Mouse (Mus musculus) gastrocnemius, adult 2 months (tissue): ENCODE measurements around the gene Atg10. TPM values are rescaled to one million over a fixed set of nuclear protein-coding genes. Genes with fewer than 3 reads are reported as not detected.
"Not testable (repeated sequence)": the region's sequence is repeated elsewhere in the genome, so short reads cannot be mapped to it uniquely, and the experiment has no call there.

Experiments
- DNase-seq: peaks from one replicate; pipeline ENCODE4 v3.0.0; 2022
- H3K27ac ChIP-seq: fragments of 200-600 bp; 2 replicates; pipeline ENCODE4 v1.8.1; 2022; ENCODE audit warnings: mild to moderate bottlenecking
- H3K4me3 ChIP-seq: fragments of 200-600 bp; 2 replicates; pipeline ENCODE4 v1.8.1; 2022; ENCODE audit warnings: mild to moderate bottlenecking, moderate library complexity
- CTCF ChIP-seq: fragments of 200-600 bp; IDR thresholded peaks from 2 replicates; pipeline ENCODE4 v1.8.1; 2022; ENCODE audit warnings: antibody characterized with exemption, mild to moderate bottlenecking, moderate library complexity
- intact Hi-C: fragments of 180-260 bp; cut with DNase I; formaldehyde crosslinking; loops from one replicate; pipeline ENCODE4 v1.15.1; 2025
- total RNA-seq, 2 experiments: library from RNA; stranded (reverse); gene quantifications; 2 replicates each; pipeline ENCODE4 v1.2.3; 2021

Atg10 gene
- total RNA-seq, 2 experiments from 2014 or later = 9.6 to 14.9 TPM

- H3K4me3 ChIP-seq = no peak overlapping the region
- DNase-seq = peak; percentile 71
- H3K27ac ChIP-seq = peak overlapping the region; percentile 20; the same call in 1 of the 2 replicates
- TF ChIP-seq CTCF = peak; percentile 85
- intact Hi-C loops = loop anchor here (2.0 to 10.0 kb wide), 4 partner anchors 163 to 707 kb away; partner anchors contain the start of genes Atg10 and Ssbp2
Observed at GRCm38 (mm10) chr13:90929847-90930246, 293.9 kb downstream of the Atg10 start.

DNA sequence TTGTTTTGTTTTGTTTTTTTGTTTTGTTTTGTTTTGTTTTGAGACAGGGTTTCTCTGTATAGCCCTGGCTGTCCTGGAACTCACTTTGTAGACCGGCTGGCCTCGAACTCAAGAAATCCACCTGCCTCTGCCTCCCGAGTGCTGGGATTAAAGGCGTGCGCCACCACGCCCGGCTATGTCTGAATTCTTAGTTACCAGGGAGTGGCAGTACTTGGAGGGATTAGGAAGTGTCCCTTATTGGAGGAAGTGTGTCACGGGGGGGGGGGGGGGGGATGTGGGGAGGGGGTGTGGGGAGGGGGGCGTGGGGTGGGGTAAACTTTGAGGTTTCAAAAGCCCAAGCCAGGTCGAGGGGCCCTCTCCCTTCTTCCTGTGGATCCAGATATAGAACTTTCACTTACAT, 295.5 kb downstream of the Atg10 start:
- intact Hi-C loops = loop anchor here (10.0 kb wide), 1 partner anchor 297 kb away; the partner anchor contains the start of gene Atg10
- not testable (repeated sequence) for DNase-seq, H3K4me3 ChIP-seq, H3K27ac ChIP-seq

GRCm38 (mm10) chr13:90926938-90927633, 296.7 kb downstream of the Atg10 start:
- intact Hi-C loops = loop anchor here (10.0 kb wide), 1 partner anchor 298 kb away; the partner anchor contains the start of gene Atg10
- Histone ChIP-seq H3K4me3 (no peak overlapping the region), H3K27ac (no peak overlapping the region)
- no peak for TF ChIP-seq CTCF
- no peak for DNase-seq

GRCm38 (mm10) chr13:90926125-90926765, 297.5 kb downstream of the Atg10 start:
- intact Hi-C loops = loop anchor here (10.0 kb wide), 1 partner anchor 299 kb away; the partner anchor contains the start of gene Atg10
- DNase-seq = no peak
- Histone ChIP-seq H3K27ac (no peak overlapping the region), H3K4me3 (no peak overlapping the region)
- no peak for TF ChIP-seq CTCF

- no peak overlapping the region for H3K27ac ChIP-seq
- no peak for TF ChIP-seq CTCF
- no peak overlapping the region for H3K4me3 ChIP-seq
- intact Hi-C loops = loop anchor here (10.0 kb wide), 1 partner anchor 300 kb away; the partner anchor contains the start of gene Atg10
- DNase-seq = no peak
Observed at GRCm38 (mm10) chr13:90925191-90925590, 298.6 kb downstream of the Atg10 start.

GRCm38 (mm10) chr13:90924072-90924471, 299.7 kb downstream of the Atg10 start:
- H3K27ac ChIP-seq = no peak overlapping the region
- H3K4me3 ChIP-seq = peak overlapping the region; percentile 95
- no peak for TF ChIP-seq CTCF
- intact Hi-C loops = loop anchor here (10.0 kb wide), 1 partner anchor 301 kb away; the partner anchor contains the start of gene Atg10
- DNase-seq = no peak

GRCm38 (mm10) chr13:90923617-90924016, 300.2 kb downstream of the Atg10 start:
- Histone ChIP-seq H3K4me3 (peak overlapping the region; percentile 95), H3K27ac (peak overlapping the region; percentile 97)
- not testable (repeated sequence) for DNase-seq
- intact Hi-C loops = loop anchor here (10.0 kb wide), 1 partner anchor 301 kb away; the partner anchor contains the start of gene Atg10

- TF ChIP-seq CTCF = no peak
- intact Hi-C loops = loop anchor here (10.0 kb wide), 1 partner anchor 302 kb away; the partner anchor contains the start of gene Atg10
Observed at GRCm38 (mm10) chr13:90922751-90923612, 300.8 kb downstream of the Atg10 start, which contains the start of gene Rps23. TSS of gene Rps23 (plus strand) at chr13:90922958.

GRCm38 (mm10) chr13:90914721-90915120, 309.0 kb downstream of the Atg10 start:
- DNase-seq = no peak
- intact Hi-C loops = no loop called here
- no peak overlapping the region for H3K4me3 ChIP-seq

More at GRCm38 (mm10) chr13:90922751-90923612, 300.8 kb downstream of the Atg10 start, which contains the start of gene Rps23:
- Histone ChIP-seq H3K4me3 (peak within 1 kb of the TSS; percentile 95), H3K27ac (peak within 1 kb of the TSS; percentile 97)
- DNase-seq = peak; percentile 93

GRCm38 (mm10) chr13:90913675-90914192, 310.0 kb downstream of the Atg10 start:
- TF ChIP-seq CTCF = no peak
- H3K27ac ChIP-seq = no peak overlapping the region
- no peak overlapping the region for H3K4me3 ChIP-seq
- DNase-seq = no peak
- intact Hi-C loops = no loop called here

More at GRCm38 (mm10) chr13:90914721-90915120, 309.0 kb downstream of the Atg10 start:
- no peak overlapping the region for H3K27ac ChIP-seq
- no peak for TF ChIP-seq CTCF

DNA sequence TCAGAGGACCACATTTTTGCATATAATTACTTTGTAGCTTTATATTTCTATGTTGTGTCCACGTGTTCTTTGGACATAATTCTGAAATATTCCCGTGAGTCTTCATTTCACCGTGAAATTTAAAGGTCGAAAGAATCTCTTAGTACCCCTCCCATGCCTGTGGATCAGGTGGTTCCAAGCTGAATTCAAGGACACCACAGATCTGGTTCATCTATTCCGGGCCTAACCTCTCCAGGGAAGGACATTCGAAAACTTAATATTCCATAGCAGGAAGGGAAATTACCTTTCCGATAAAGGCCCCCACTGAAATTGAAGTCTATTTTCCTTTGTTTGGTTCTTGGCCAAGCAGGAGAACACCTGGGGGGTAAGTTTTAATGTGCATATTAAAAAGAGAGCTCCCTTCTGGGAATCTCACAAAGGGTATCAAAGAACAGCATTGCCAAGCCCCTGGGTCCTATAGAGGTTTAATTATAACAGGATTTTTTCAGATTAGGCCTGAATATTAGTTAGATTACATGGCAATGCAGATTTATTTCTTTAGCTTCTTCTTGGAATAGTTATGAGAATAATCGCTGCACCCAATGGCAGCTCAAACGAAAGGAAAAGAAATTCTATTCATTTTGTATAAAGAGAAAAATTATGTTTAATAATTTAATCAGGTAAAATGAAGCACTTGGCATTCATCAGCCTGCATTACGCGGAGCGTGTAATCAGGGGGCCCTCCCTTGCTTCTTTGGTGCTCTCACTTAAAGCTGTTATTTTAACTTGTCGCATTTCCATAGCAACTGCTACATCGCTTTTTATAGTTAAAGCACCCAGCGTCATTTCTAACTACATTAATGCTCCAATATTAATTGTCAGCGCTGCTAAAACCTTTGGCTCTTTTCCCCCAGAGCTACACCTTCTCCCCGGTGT, 310.8 kb downstream of the Atg10 start:
- H3K27ac ChIP-seq = no peak overlapping the region
- TF ChIP-seq CTCF = no peak
- intact Hi-C loops = no loop called here
- no peak overlapping the region for H3K4me3 ChIP-seq
- DNase-seq = no peak
